Mouse (Mus musculus) olfactory bulb, adult 2 months (tissue): Measurements from ENCODE around the gene Fam120a. TPM values are rescaled to one million over a fixed set of nuclear protein-coding genes. Genes with fewer than 3 reads are reported as not detected.
A peak's percentile ranks its signal among the peaks of the same experiment; 100 is the strongest.

Experiments
- H3K27ac ChIP-seq: fragments of 200-500 bp; 2 replicates; pipeline ENCODE4 v1.5.1; 2012; ENCODE audit warnings: low read depth, low read length; ENCODE audit not compliant: insufficient read depth
- H3K4me1 ChIP-seq: fragments of 200-500 bp; 2 replicates; pipeline ENCODE4 v1.6.1; 2012; ENCODE audit warnings: low read length; ENCODE audit not compliant: control insufficient read depth, insufficient read depth
- H3K4me3 ChIP-seq: fragments of 200-500 bp; 2 replicates; pipeline ENCODE4 v1.5.1; 2012; ENCODE audit warnings: mild to moderate bottlenecking, low read depth, low read length, moderate library complexity; ENCODE audit not compliant: insufficient read depth
- CTCF ChIP-seq: fragments of 200-500 bp; IDR thresholded peaks from 2 replicates; pipeline ENCODE4 v1.5.1; 2012; ENCODE audit warnings: low read depth, mild to moderate bottlenecking, low read length, moderate library complexity; ENCODE audit not compliant: insufficient read depth
- POLR2A ChIP-seq: fragments of 200-500 bp; IDR thresholded peaks from 2 replicates; pipeline ENCODE4 v1.6.1; 2012; ENCODE audit warnings: mild to moderate bottlenecking, low read depth, low read length, moderate library complexity; ENCODE audit not compliant: insufficient read depth
- WGBS: fragments of 180-500 bp; shearing (Covaris S2); methylation state at CpG from one replicate; pipeline ENCODE4 v1.1.7; 2018; 5-methylcytosine and 5-hydroxymethylcytosine counted together
- polyA plus RNA-seq: library from polyadenylated mRNA; stranded (reverse); fragments of >200 nt; gene quantifications from 2 replicates; pipeline ENCODE4 v1.2.4, GENCODE M21; 2012; ENCODE audit warnings: low replicate concordance; ENCODE audit not compliant: missing spikeins, insufficient read depth, insufficient read length

The Fam120a gene
- polyA plus RNA-seq, 1 experiment = 79.3 TPM

DNA sequence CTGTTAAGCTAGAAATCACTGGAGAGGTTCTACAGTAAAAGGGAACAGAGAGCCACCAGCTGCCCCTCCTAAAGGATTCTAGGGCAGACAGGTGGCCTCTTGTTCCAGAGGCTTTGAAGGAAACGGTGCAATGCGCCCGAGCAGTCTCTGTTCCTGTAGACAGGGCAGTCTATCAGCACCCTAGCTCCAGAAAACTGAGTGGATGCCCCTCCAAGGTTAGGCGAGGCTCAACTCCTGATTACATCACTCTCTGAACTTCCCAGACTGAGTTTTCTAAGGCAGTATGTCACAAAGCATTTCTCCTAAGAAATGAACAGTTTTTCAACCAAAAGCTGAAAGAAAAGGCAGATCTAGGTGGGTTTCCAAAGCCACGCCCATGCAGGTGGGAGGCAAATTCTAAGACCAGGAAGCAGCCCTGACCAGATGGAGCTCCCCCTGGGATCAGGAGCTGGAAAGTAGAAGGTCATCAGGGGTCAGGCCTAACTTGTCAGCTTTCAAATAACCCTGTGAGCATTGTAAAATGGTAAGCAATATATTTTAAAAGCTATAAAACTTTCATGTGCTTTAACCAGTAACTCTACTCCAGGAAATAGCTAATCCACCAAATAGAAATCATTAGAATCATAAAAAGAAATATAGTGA lies 17.1 kb downstream of the Fam120a start:
- TF ChIP-seq CTCF = no peak
- H3K4me1 ChIP-seq = peaks cover 13% of the 10 kb centered on the region
- no peak overlapping the region for H3K27ac ChIP-seq
- no peak overlapping the region for H3K4me3 ChIP-seq
- WGBS = 56% methylated on average over 5 of the region's 5 CpGs

DNA sequence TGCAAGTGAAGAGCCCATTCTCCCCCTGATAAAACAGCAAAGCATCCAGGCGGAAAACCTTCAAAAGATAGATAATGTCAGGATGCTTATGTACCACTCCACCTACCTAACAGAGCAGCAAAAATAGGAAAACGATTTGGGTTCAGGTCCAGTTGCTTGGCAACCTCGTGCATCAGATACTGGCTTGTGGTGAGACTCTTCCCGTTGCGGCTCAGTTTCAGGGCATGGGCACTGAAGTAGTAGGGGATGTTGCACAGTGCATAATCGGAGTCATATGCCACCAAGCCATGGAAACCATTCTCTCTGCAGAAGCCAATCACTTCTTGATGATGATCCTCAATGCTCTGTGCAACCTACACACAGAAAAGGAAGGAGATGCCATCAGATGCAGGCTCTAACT lies 18.9 kb downstream of the Fam120a start:
- peaks cover 8% of the 10 kb centered on the region for H3K4me1 ChIP-seq

DNA sequence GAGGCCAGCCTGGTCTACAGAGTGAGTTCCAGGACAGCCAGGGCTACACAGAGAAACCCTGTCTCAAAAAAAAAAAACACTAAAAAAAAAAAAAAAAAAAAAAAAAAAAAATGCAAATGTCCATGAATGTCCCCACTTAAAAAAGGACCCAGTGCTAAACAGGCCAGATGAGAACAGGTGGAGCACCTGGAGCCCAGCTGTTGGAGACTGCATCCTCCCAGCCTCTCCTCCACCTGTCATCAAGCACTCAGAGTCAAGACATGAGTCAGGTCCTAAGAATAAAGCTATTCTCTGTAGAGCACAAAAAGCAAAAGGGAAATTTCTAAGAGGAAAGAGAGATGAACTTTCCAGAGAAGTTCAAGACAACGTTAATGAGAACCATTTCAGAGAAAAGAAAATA lies 23.2 kb downstream of the Fam120a start:
- peaks cover 4% of the 10 kb centered on the region; the same call in 1 of the 2 replicates for H3K4me1 ChIP-seq
- TF ChIP-seq CTCF = no peak
- 55% methylated on average over 1 of the region's 1 CpGs for WGBS
- H3K27ac ChIP-seq = no peak overlapping the region
- no peak overlapping the region for H3K4me3 ChIP-seq

More for the DNA sequence above, 18.9 kb downstream of the Fam120a start:
- no peak overlapping the region for H3K4me3 ChIP-seq
- 49% methylated on average over 6 of the region's 6 CpGs for WGBS
- no peak overlapping the region for H3K27ac ChIP-seq
- TF ChIP-seq POLR2A (no peak), CTCF (no peak)

DNA sequence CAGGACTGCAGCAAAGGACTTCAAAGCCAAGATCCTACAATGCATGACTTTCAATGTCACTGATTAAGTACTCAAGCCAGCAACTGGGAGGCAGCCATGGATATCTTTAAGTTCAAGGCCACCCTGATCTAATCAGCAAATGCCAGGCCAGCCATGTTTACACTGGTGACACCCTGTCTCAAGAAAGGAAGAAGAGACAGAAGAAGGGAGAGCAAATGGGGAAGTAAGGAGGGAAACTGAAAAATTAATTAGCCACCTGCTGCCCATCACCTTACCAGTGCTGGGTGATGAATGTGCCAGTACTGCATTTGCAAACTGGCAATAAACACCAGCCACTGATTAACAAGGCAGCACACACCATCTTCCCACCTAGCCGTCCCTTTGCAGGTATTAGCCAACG lies 25.3 kb downstream of the Fam120a start:
- Histone ChIP-seq H3K4me3 (no peak overlapping the region), H3K4me1 (peaks cover 2% of the 10 kb centered on the region; the same call in 1 of the 2 replicates), H3K27ac (no peak overlapping the region)
- TF ChIP-seq CTCF (no peak), POLR2A (no peak)
- 87% methylated on average over 2 of the region's 2 CpGs for WGBS

DNA sequence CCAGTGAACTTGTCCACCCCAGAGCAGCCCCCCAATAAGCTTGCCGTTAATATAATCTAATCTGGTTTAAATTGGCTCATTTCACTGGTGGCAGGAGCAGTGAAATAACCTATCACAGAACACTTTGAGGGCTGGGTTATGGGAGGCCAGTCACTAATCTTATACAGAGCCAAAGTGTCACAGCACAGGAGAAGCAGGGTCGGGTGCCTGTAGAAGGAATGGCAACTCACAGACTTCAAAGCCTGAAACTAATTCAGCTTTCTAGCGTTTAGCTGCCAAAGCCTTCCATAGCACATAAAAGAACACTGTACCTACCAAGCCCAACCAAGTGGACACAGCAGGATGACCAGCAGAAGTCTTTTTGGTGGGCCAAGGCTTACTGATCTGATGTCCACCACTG lies 26.0 kb downstream of the Fam120a start:
- TF ChIP-seq CTCF (no peak), POLR2A (no peak)
- Histone ChIP-seq H3K4me1 (peaks cover 2% of the 10 kb centered on the region; the same call in 1 of the 2 replicates), H3K4me3 (no peak overlapping the region), H3K27ac (no peak overlapping the region)
- WGBS = 24% methylated on average over 3 of the region's 3 CpGs

- 16% methylated on average over 6 of the region's 6 CpGs for WGBS
- peaks cover 26% of the 10 kb centered on the region for H3K4me1 ChIP-seq
- TF ChIP-seq CTCF = no peak
- TF ChIP-seq POLR2A = no peak
- peak overlapping the region; percentile 42; the same call in 1 of the 2 replicates for H3K27ac ChIP-seq
- H3K4me3 ChIP-seq = no peak overlapping the region
These were observed 33.2 kb downstream of the Fam120a start for GRCm38 (mm10) chr13:48934597-48934996.

GRCm38 (mm10) chr13:48932692-48933091 lies 35.1 kb downstream of the Fam120a start:
- no peak overlapping the region for H3K27ac ChIP-seq
- no peak overlapping the region for H3K4me3 ChIP-seq
- H3K4me1 ChIP-seq = peaks cover 26% of the 10 kb centered on the region
- 90% methylated on average over 3 of the region's 3 CpGs for WGBS
- TF ChIP-seq CTCF (no peak), POLR2A (no peak)

DNA sequence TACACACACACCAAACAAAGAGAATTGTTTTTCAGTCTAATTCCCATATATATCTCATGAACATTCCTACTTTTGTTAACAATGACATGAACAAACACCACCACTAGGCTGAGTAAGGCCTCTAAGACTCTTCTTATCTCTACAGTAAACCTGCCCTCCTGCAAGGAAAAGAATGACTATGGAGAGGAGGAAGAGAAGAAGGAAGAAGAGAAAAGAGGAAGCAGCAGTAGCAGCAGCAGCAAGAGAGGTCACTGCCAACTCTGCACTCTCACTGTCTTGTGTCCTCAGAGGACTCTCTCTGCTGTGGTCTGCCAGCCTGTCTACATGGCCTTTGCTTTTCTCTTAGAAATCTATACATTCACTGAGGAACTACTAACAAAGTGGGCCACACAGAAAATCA lies 36.1 kb downstream of the Fam120a start:
- TF ChIP-seq POLR2A = no peak
- no peak for TF ChIP-seq CTCF
- no peak overlapping the region for H3K4me3 ChIP-seq
- H3K27ac ChIP-seq = no peak overlapping the region
- H3K4me1 ChIP-seq = peaks cover 26% of the 10 kb centered on the region

DNA sequence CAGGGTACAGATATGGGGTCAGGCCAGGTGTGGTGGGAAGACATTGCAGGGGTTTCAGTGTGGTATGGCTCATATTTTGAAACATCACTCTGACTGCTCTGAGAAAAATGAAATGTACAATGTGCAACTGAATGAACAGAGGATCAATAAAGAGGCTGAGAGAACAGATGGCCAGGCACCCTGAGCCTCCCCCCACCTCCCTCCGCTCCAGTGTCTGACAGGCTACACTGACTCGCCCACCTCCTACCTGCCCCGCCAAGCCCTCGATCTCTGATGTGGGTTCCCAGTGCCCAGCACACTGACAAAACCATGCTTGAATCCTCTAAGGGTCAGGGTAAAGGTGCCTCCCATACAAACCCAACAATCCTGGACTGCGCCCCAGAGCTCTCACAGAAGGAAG lies 36.6 kb downstream of the Fam120a start:
- TF ChIP-seq CTCF = no peak
- no peak for TF ChIP-seq POLR2A
- H3K27ac ChIP-seq = no peak overlapping the region
- 82% methylated on average over 5 of the region's 5 CpGs for WGBS
- H3K4me1 ChIP-seq = peaks cover 26% of the 10 kb centered on the region
- no peak overlapping the region for H3K4me3 ChIP-seq

DNA sequence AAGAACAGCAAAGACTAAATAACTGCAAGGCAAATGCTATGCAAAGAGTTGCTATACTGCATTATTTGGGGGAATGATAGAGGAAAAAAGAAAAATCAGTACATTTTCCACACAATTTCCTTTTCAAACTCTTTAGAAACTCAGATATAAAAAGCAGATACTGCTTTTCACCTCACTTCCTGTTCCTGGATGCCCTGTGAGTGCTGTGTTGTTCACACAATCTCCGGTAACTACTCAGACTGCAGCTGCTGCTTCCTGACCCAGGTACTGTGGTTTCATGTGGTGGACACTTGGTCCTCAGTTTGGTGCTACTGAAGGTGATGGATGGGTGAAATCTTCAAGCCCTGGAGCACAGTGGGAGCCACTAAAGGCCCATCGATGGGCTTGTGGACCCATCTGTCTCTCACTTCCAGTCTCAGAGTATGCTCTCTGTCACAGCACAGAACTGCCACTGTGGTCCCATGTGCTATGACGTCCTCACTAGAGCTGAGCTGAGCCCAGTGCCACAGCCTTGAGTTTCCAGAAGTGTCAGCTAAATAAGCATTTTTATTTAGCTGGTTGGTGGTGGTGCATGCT lies 38.2 kb downstream of the Fam120a start:
- Histone ChIP-seq H3K4me1 (peaks cover 17% of the 10 kb centered on the region), H3K4me3 (no peak overlapping the region), H3K27ac (no peak overlapping the region)
- TF ChIP-seq CTCF (no peak), POLR2A (no peak)
- WGBS = 64% methylated on average over 3 of the region's 3 CpGs

DNA sequence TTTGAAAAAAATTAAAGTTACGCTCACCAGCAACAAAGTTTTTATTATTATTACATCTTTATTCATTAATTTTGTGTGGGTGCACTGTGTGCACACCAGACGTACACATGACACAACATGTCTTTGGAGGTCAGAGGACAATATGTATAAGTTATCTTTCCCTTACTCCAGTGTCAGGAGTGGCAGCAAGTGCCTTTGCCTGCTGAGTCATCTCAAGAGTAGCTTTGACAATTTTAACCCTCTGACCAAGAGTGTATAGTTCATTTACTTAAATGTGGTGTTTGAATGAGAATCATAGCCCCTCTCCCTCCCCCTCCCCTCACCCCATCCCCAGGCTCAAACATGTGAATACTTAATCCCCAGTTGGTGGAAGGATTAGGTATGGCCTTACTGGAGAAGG lies 40.2 kb downstream of the Fam120a start:
- Histone ChIP-seq H3K4me3 (no peak overlapping the region), H3K4me1 (peaks cover 6% of the 10 kb centered on the region; the same call in 1 of the 2 replicates), H3K27ac (no peak overlapping the region)
- TF ChIP-seq POLR2A (no peak), CTCF (no peak)
- WGBS = 96% methylated on average over 2 of the region's 2 CpGs
